Mouse (Mus musculus) bone marrow, adult 2 months (tissue): ENCODE measurements around the gene Ankrd50.
A peak's percentile ranks its signal among the peaks of the same experiment; 100 is the strongest.

Experiments
- CTCF ChIP-seq: fragments of 200-500 bp; IDR thresholded peaks from 2 replicates; pipeline ENCODE4 v1.5.1; 2011; ENCODE audit warnings: low read length, control low read depth; ENCODE audit not compliant: control insufficient read depth, insufficient read depth
- POLR2A ChIP-seq: fragments of 200-500 bp; IDR thresholded peaks from 2 replicates; pipeline ENCODE4 v1.6.1; 2011; ENCODE audit warnings: low read depth, mild to moderate bottlenecking, control low read depth, low read length, borderline replicate concordance; ENCODE audit not compliant: control insufficient read depth

DNA sequence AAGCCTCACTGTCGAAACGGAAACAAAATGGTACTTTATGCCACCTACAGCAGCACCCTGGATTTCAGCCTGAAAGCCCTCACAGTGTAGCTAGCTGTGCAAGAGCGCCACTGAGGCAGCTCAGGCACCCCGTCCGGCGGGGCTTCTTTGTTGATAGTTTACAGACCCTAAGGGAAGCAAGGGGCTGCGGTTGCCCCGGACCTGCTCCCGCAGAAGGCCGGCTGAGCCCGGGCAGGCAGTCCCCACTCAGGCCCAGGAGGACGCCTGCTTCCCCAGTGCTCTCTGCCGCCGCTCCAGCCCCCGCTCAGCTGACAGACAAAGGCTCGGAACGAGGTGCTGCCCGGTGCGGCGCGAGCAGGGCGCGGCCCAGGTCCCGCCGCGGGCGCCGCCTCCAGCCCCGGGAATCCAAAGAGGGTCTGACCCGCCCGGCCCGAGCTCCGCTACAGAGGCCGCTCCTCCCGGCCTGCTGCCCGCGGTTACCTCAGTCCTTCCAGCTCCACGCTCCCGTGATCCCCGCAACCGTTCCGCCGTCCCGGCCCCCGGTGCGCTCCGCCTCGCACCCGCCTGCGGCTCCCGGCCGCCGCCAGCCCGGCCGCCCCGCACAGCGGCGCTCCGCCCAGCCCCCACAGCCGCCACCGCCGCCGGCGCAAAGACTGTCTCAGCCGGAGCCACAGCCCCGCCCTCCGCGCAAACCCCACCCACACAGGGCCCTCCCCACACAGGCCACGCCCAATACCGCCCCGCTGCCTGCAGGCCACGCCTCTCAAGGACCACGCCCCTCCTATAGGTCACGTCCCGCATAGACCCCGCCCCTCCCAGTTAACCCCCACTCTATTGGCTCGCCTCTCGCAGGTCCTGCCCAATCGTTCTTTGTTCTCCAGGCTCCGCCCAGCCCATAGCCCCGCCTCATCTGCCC is at the start of gene Ankrd50:
- TF ChIP-seq CTCF: no peak
- TF ChIP-seq POLR2A: peak; percentile 36; the same call in 1 of the 2 replicates
